Mouse (Mus musculus): ENCODE data around the gene AA986860. TPM values are rescaled to one million over a fixed set of nuclear protein-coding genes. Genes with fewer than 3 reads are reported as not detected.

AA986860 gene
- total RNA-seq, 2 experiments from 2014 or later: 1.3 to 1.7 TPM

- DNase-seq (ENCODE audit: extremely low spot score in 1 of 2, low spot score in 2 of 2): no peak
- Histone ChIP-seq H3K4me3 (no peak overlapping the region), H3K27ac (no peak overlapping the region)
- no peak for TF ChIP-seq CTCF (IDR thresholded peaks at IDR 0.05)
- intact Hi-C loops (cut with DNase I): no loop called here
Observed at GRCm38 (mm10) chr1:130737411-130737881, 5.7 kb downstream of the AA986860 start.

- DNase-seq (ENCODE audit: extremely low spot score in 1 of 2, low spot score in 2 of 2): no peak
- no peak for TF ChIP-seq CTCF (IDR thresholded peaks at IDR 0.05)
- intact Hi-C loops (cut with DNase I): no loop called here
- Histone ChIP-seq H3K27ac (no peak overlapping the region), H3K4me3 (no peak overlapping the region)
Observed at GRCm38 (mm10) chr1:130737916-130738315, 6.1 kb downstream of the AA986860 start.

GRCm38 (mm10) chr1:130738551-130739106 is 6.9 kb downstream of the AA986860 start:
- no peak for DNase-seq (ENCODE audit: extremely low spot score in 1 of 2, low spot score in 2 of 2)
- intact Hi-C loops (cut with DNase I): no loop called here
- Histone ChIP-seq H3K27ac (no peak overlapping the region), H3K4me3 (no peak overlapping the region)
- TF ChIP-seq CTCF (IDR thresholded peaks at IDR 0.05): no peak

- no peak for TF ChIP-seq CTCF (IDR thresholded peaks at IDR 0.05)
- Histone ChIP-seq H3K4me3 (no peak overlapping the region), H3K27ac (no peak overlapping the region)
- intact Hi-C loops (cut with DNase I): no loop called here
- DNase-seq (ENCODE audit: extremely low spot score in 1 of 2, low spot score in 2 of 2): no peak
Observed at GRCm38 (mm10) chr1:130739636-130740035, 7.9 kb downstream of the AA986860 start.

- intact Hi-C loops (cut with DNase I): no loop called here
- TF ChIP-seq CTCF (IDR thresholded peaks at IDR 0.05): no peak
- no peak overlapping the region for H3K27ac ChIP-seq
- DNase-seq (ENCODE audit: extremely low spot score in 1 of 2, low spot score in 2 of 2): no peak
- no peak overlapping the region for H3K4me3 ChIP-seq
Observed at GRCm38 (mm10) chr1:130740227-130740648, 8.5 kb downstream of the AA986860 start.

- DNase-seq (ENCODE audit: extremely low spot score in 1 of 2, low spot score in 2 of 2): peak; percentile 25 to 43
- no peak for TF ChIP-seq CTCF (IDR thresholded peaks at IDR 0.05)
- H3K27ac ChIP-seq: 0 out of 2 replicates have a peak overlapping the region, but pooled peaks have one; percentile 6
- no peak overlapping the region for H3K4me3 ChIP-seq
- intact Hi-C loops (cut with DNase I): no loop called here
Observed at GRCm38 (mm10) chr1:130740781-130741720, 9.3 kb downstream of the AA986860 start.

GRCm38 (mm10) chr1:130742201-130742600 is 10.4 kb downstream of the AA986860 start:
- DNase-seq (ENCODE audit: extremely low spot score in 1 of 2, low spot score in 2 of 2): no peak
- Histone ChIP-seq H3K27ac (no peak overlapping the region), H3K4me3 (no peak overlapping the region)
- intact Hi-C loops (cut with DNase I): no loop called here
- no peak for TF ChIP-seq CTCF (IDR thresholded peaks at IDR 0.05)

- no peak overlapping the region for H3K27ac ChIP-seq
- TF ChIP-seq CTCF (IDR thresholded peaks at IDR 0.05): no peak
- intact Hi-C loops (cut with DNase I): no loop called here
- DNase-seq (ENCODE audit: extremely low spot score in 1 of 2, low spot score in 2 of 2): no peak
- no peak overlapping the region for H3K4me3 ChIP-seq
Observed at GRCm38 (mm10) chr1:130743775-130744174, 12.0 kb downstream of the AA986860 start.

- DNase-seq (ENCODE audit: extremely low spot score in 1 of 2, low spot score in 2 of 2): no peak
- TF ChIP-seq CTCF (IDR thresholded peaks at IDR 0.05): no peak
- Histone ChIP-seq H3K4me3 (no peak overlapping the region), H3K27ac (no peak overlapping the region)
- intact Hi-C loops (cut with DNase I): no loop called here
Observed at GRCm38 (mm10) chr1:130744217-130744616, 12.4 kb downstream of the AA986860 start.

- no peak for TF ChIP-seq CTCF (IDR thresholded peaks at IDR 0.05)
- no peak for DNase-seq (ENCODE audit: extremely low spot score in 1 of 2, low spot score in 2 of 2)
- Histone ChIP-seq H3K27ac (no peak overlapping the region), H3K4me3 (no peak overlapping the region)
- intact Hi-C loops (cut with DNase I): no loop called here
Observed at GRCm38 (mm10) chr1:130744961-130745360, 13.2 kb downstream of the AA986860 start.

GRCm38 (mm10) chr1:130745591-130745990 is 13.8 kb downstream of the AA986860 start:
- TF ChIP-seq CTCF (IDR thresholded peaks at IDR 0.05): no peak
- Histone ChIP-seq H3K27ac (no peak overlapping the region), H3K4me3 (no peak overlapping the region)
- intact Hi-C loops (cut with DNase I): no loop called here
- no peak for DNase-seq (ENCODE audit: extremely low spot score in 1 of 2, low spot score in 2 of 2)

- no peak for TF ChIP-seq CTCF (IDR thresholded peaks at IDR 0.05)
- no peak for DNase-seq (ENCODE audit: extremely low spot score in 1 of 2, low spot score in 2 of 2)
- H3K4me3 ChIP-seq: no peak overlapping the region
- intact Hi-C loops (cut with DNase I): no loop called here
- H3K27ac ChIP-seq: no peak overlapping the region
Observed at GRCm38 (mm10) chr1:130746819-130747218, 15.0 kb downstream of the AA986860 start.
